Mouse (Mus musculus) brown adipose tissue, adult 24 weeks (tissue): ENCODE measurements around the gene Ms4a6c. TPM values are rescaled to one million over a fixed set of nuclear protein-coding genes. Genes with fewer than 3 reads are reported as not detected.

Experiments
- polyA plus RNA-seq: library from polyadenylated mRNA; stranded (reverse); fragments of >200 nt; gene quantifications from 2 replicates; pipeline ENCODE4 v1.2.4, GENCODE M21; 2012; ENCODE audit not compliant: missing spikeins, insufficient read depth, insufficient read length

Ms4a6c gene
- polyA plus RNA-seq, 1 experiment = 2.7 TPM

Other genes starting within 250 kb of the Ms4a6c start
- not detected in 2 replicates for gene Ms4a12, start 236.9 kb upstream of the Ms4a6c start, polyA plus RNA-seq
- gene Ms4a1, start 203.1 kb upstream of the Ms4a6c start, polyA plus RNA-seq = 0.32 and 0.75 TPM in 2 replicates
- gene Ms4a5, start 185.5 kb upstream of the Ms4a6c start, polyA plus RNA-seq = not detected in 2 replicates
- 0.38 and 0.59 TPM in 2 replicates for gene Ms4a14, start 154.9 kb upstream of the Ms4a6c start, polyA plus RNA-seq
- 3.8 and 4.1 TPM in 2 replicates for gene Ms4a7, start 133.2 kb upstream of the Ms4a6c start, polyA plus RNA-seq
- 2.3 TPM in 1 of 2 replicates, not detected in the other for gene Ms4a4a, start 93.8 kb upstream of the Ms4a6c start, polyA plus RNA-seq
- gene Ms4a4c, start 64.6 kb upstream of the Ms4a6c start, polyA plus RNA-seq = 0.71 TPM in 1 of 2 replicates, not detected in the other
- gene Ms4a4b, start 25.8 kb upstream of the Ms4a6c start, polyA plus RNA-seq = not detected in 2 replicates
- gene Gm8369, start 16.6 kb downstream of the Ms4a6c start, polyA plus RNA-seq = not detected in 2 replicates
- gene Ms4a6b, start 47.1 kb downstream of the Ms4a6c start, polyA plus RNA-seq = 3.9 and 4.5 TPM in 2 replicates
- 5.7 and 7.2 TPM in 2 replicates for gene Ms4a4d, start 67.4 kb downstream of the Ms4a6c start, polyA plus RNA-seq
- gene Ms4a6d, start 135.5 kb downstream of the Ms4a6c start, polyA plus RNA-seq = 2.8 and 7.0 TPM in 2 replicates
- gene Ms4a2, start 154.4 kb downstream of the Ms4a6c start, polyA plus RNA-seq = not detected in 2 replicates
- gene Ms4a3, start 171.5 kb downstream of the Ms4a6c start, polyA plus RNA-seq = not detected in 2 replicates
- gene Oosp2, start 191.2 kb downstream of the Ms4a6c start, polyA plus RNA-seq = not detected in 2 replicates
- gene Oosp1, start 221.8 kb downstream of the Ms4a6c start, polyA plus RNA-seq = not detected in 2 replicates
- not detected in 2 replicates for gene Oosp3, start 227.7 kb downstream of the Ms4a6c start, polyA plus RNA-seq